ENCODE assay signal across 8 mouse cellular contexts in the genomic region with DNA sequence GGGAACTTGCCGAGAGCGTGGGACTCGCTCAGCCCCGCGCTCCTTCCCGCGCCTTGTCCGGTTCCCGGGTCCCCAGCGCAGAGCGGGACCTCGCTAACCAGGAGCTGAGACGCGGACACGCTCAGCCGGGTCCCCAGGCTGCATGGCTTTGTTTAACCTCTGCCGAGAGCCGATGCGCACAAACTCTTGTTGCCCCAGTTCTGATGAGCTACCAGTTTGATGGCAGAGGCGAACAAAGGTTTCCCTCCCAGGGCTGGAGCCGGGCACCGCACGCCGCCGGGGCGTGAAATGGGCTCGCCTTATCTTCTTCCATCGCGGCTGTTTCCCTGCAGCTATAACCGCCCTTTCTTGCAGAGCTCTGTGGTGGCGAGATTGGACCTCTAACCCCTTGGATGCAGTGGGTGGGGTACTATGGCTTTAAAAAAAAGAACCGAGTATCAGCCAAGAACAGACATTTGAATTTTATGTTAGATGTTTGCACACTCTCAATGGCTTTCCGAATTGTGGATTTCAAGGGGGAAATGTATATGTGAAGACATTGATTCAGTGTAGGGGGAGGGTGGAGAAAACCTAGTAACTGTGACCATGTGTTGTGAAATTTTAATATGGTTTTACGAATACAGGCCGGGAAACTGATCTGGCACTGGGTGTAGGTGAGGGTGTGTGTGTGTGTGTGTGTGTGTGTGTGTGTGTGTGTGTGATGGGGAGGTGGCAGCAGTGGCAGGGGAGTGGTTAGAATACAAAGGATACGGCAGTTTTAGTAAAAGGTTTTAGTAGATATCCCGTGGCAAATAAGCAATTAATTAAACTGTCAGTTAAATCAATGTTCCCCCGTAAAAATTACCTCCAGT. TPM values are rescaled to one million over a fixed set of nuclear protein-coding genes. Genes with fewer than 3 reads are reported as not detected.
A peak's percentile ranks its signal among the peaks of the same experiment; 100 is the strongest.
DNase-seq lines count a peak whose midpoint lies in the region; ATAC-seq and TF ChIP-seq lines count a peak whose summit lies in the region.

No protein-coding gene starts in this region.

- H3K4me3 ChIP-seq in thymus, adult 2 months (ENCODE audit: control insufficient read depth, insufficient read depth, low read length), result peak overlapping the region; percentile 11; the same call in 1 of the 2 replicates
- H3K4me3 ChIP-seq in forebrain, embryonic 10.5 days, result peak overlapping the region; percentile 89
- peak overlapping the region; percentile 93 for H3K4me3 ChIP-seq in hindbrain, postnatal 0 days (ENCODE audit: low read length)
- peak overlapping the region; percentile 73 for H3K4me3 ChIP-seq in lung, embryonic 15.5 days

- peaks cover 10% of the 10 kb centered on the region for H3K27me3 ChIP-seq in thymus, adult 2 months (ENCODE audit: control insufficient read depth, insufficient read depth, low read length)
- peaks cover 16% of the 10 kb centered on the region; the same call in 1 of the 2 replicates for H3K27me3 ChIP-seq in forebrain, embryonic 10.5 days (ENCODE audit: poor library complexity, severe bottlenecking)
- no peaks in the 10 kb centered on the region for H3K27me3 ChIP-seq in hindbrain, postnatal 0 days (ENCODE audit: insufficient read depth, low read length)
- H3K27me3 ChIP-seq in lung, embryonic 15.5 days, result no peaks in the 10 kb centered on the region

- H3K4me2 ChIP-seq in hindbrain, postnatal 0 days (ENCODE audit: low read depth, low read length), result peak overlapping the region; percentile 74
- H3K4me2 ChIP-seq in lung, embryonic 15.5 days, result peak overlapping the region; percentile 98

- peaks cover 3% of the 10 kb centered on the region for H3K4me1 ChIP-seq in thymus, adult 2 months (replicated peaks; ENCODE audit: control insufficient read depth, insufficient read depth, low read length)
- H3K4me1 ChIP-seq in forebrain, embryonic 10.5 days, result peaks cover 33% of the 10 kb centered on the region
- 0 out of 2 replicates have a peak, but pooled peaks cover 4% of the 10 kb centered on the region for H3K4me1 ChIP-seq in hindbrain, postnatal 0 days (ENCODE audit: insufficient read depth, low read length)
- peaks cover 6% of the 10 kb centered on the region; the same call in 1 of the 2 replicates for H3K4me1 ChIP-seq in lung, embryonic 15.5 days

- 7% methylated on average over 38 of the region's 38 CpGs for WGBS in thymus, adult 2 months
- WGBS in forebrain, embryonic 10.5 days, result 3% methylated on average over 38 of the region's 38 CpGs
- under 1% methylated on average over 38 of the region's 38 CpGs for WGBS in hindbrain, postnatal 0 days
- 1% methylated on average over 38 of the region's 38 CpGs for WGBS in lung, embryonic 15.5 days

- peak overlapping the region; percentile 97 for H3K9ac ChIP-seq in hindbrain, postnatal 0 days (replicated peaks; ENCODE audit: low read length)
- H3K9ac ChIP-seq in lung, embryonic 15.5 days, result peak overlapping the region; percentile 88

- no peak overlapping the region for H3K27ac ChIP-seq in thymus, adult 2 months (ENCODE audit: control insufficient read depth, insufficient read depth, low read length)
- peak overlapping the region; percentile 99 for H3K27ac ChIP-seq in forebrain, embryonic 10.5 days
- H3K27ac ChIP-seq in hindbrain, postnatal 0 days, result peak overlapping the region; percentile 94
- H3K27ac ChIP-seq in lung, embryonic 15.5 days, result peak overlapping the region; percentile 58; the same call in 1 of the 2 replicates

- H3K9me3 ChIP-seq in forebrain, embryonic 10.5 days, result no peaks in the 10 kb centered on the region
- H3K9me3 ChIP-seq in hindbrain, postnatal 0 days (ENCODE audit: low read length), result no peaks in the 10 kb centered on the region
- H3K9me3 ChIP-seq in lung, embryonic 15.5 days, result no peaks in the 10 kb centered on the region

- peak; percentile 78 for ATAC-seq in hindbrain, postnatal 0 days
- ATAC-seq in lung, embryonic 15.5 days (ENCODE audit: borderline replicate concordance, extremely low read depth, low FRiP score, low TSS enrichment), result peak; percentile 77; the same call in 1 of the 2 replicates

- no peak for TF ChIP-seq POLR2A in thymus, adult 2 months (IDR thresholded peaks at IDR 0.05; ENCODE audit: control insufficient read depth, extremely low read depth, insufficient read depth, low read length, poor library complexity)

- no peaks in the 10 kb centered on the region for H3K36me3 ChIP-seq in thymus, adult 2 months (ENCODE audit: control insufficient read depth, insufficient read depth, low read length)
- peaks cover 17% of the 10 kb centered on the region for H3K36me3 ChIP-seq in forebrain, embryonic 10.5 days (replicated peaks)
- H3K36me3 ChIP-seq in hindbrain, postnatal 0 days (ENCODE audit: insufficient read depth, low read length), result no peaks in the 10 kb centered on the region
- no peaks in the 10 kb centered on the region for H3K36me3 ChIP-seq in lung, embryonic 15.5 days

- no peak for TF ChIP-seq CTCF in thymus, adult 2 months (IDR thresholded peaks at IDR 0.05; ENCODE audit: borderline replicate concordance, control insufficient read depth, extremely low read depth, insufficient read depth, low read length, poor library complexity)
- TF ChIP-seq CTCF in hindbrain, postnatal 0 days (IDR thresholded peaks at IDR 0.05; ENCODE audit: low read depth), result no peak

- DNase-seq in thymus, adult 2 months, result no peak
- no peak for DNase-seq in thymus, postnatal 25 days
- DNase-seq in c-Kit-negative CD71-positive TER-119-positive erythroid progenitor cells, embryonic 14.5 days (ENCODE audit: low read depth, low spot score), result peak; percentile 66
- peak; percentile 76 for DNase-seq in forebrain, embryonic 10.5 days (ENCODE audit: extremely low spot score, low spot score)
- DNase-seq in hindbrain, postnatal 0 days (ENCODE audit: low spot score), result peak; percentile 67
- peak; percentile 75 for DNase-seq in retina, postnatal 1 day
- DNase-seq in gastrocnemius, postnatal 25 days, result no peak

RNA-seq across cellular contexts. Expression of a gene that starts 2.0 kb away (rescaled TPM):
- 1.3 TPM in 2 replicates for polyA plus RNA-seq in thymus, adult 2 months (2012; rRNA removed)
- polyA plus RNA-seq in forebrain, embryonic 10.5 days (2016; fragmentation: Nextera tagmentation; extraction: Ambion mirVana), result 29.7 and 31.6 TPM in 2 replicates
- 55.3 and 66.4 TPM in 2 replicates for total RNA-seq in hindbrain, postnatal 0 days (2014; rRNA removed)
- 52.5 and 56.4 TPM in 2 replicates for polyA plus RNA-seq in hindbrain, postnatal 0 days (2015; fragmentation: Nextera tagmentation; extraction: Ambion mirVana)
- 12.2 TPM in 2 replicates for polyA plus RNA-seq in lung, embryonic 15.5 days (2015; fragmentation: Nextera tagmentation; extraction: Ambion mirVana)
- total RNA-seq in gastrocnemius, postnatal 25 days (2021), result 1 to 10 TPM; 1.9 to 3.8 TPM

Comparison
In these comparisons a context has a peak if more than half of its experiments do, and no peak if none do; other contexts are left out.
1. DNase-seq: peak in c-Kit-negative CD71-positive TER-119-positive erythroid progenitor cells, embryonic 14.5 days (single experiment), forebrain, embryonic 10.5 days (single experiment), hindbrain, postnatal 0 days (single experiment) and retina, postnatal 1 day (single experiment); none in thymus, adult 2 months (single experiment), thymus, postnatal 25 days (single experiment) and gastrocnemius, postnatal 25 days (single experiment).
2. H3K4me3 ChIP-seq: peak in every context shown above with its lines; median percentile 93 in hindbrain, postnatal 0 days; 89 in forebrain, embryonic 10.5 days; 73 in lung, embryonic 15.5 days; 11 in thymus, adult 2 months.